Comparison of ENCODE assay signal across 10 mouse cellular contexts in genomic region chr11:83927097-83927496, GRCm38 (mm10). TPM values are rescaled to one million over a fixed set of nuclear protein-coding genes. Genes with fewer than 3 reads are reported as not detected.
A peak's percentile ranks its signal among the peaks of the same experiment; 100 is the strongest.
DNase-seq lines count a peak whose midpoint lies in the region; ATAC-seq and TF ChIP-seq lines count a peak whose summit lies in the region.
"Had no signal": no experiment of that assay in that cellular context is flagged by ENCODE, and none has a peak within 500 bp of the region (broad histone marks: within the 10 kb centered on the region; RNA-seq: fewer than 3 reads in every experiment).

No protein-coding gene starts in this region.

- WGBS in heart, adult 2 months: 59% methylated on average over 3 of the region's 3 CpGs
- 54% methylated on average over 3 of the region's 3 CpGs for WGBS in thymus, adult 2 months
- 57% methylated on average over 3 of the region's 3 CpGs for WGBS in hindbrain, embryonic 14.5 days

- no peak overlapping the region for H3K27ac ChIP-seq in heart, adult 2 months
- H3K27ac ChIP-seq in thymus, adult 2 months (ENCODE audit: control insufficient read depth, insufficient read depth, low read length): no peak overlapping the region
- no peak overlapping the region for H3K27ac ChIP-seq in embryonic fibroblast, embryonic 13.5 days (ENCODE audit: insufficient read depth, low read length)
- H3K27ac ChIP-seq in hindbrain, embryonic 14.5 days: no peak overlapping the region
- H3K27ac ChIP-seq: hindbrain, embryonic 15.5 days; midbrain, embryonic 12.5 days had no signal

- peaks cover 4% of the 10 kb centered on the region for H3K27me3 ChIP-seq in heart, adult 2 months (ENCODE audit: control insufficient read depth, insufficient read depth, low read length)
- H3K27me3 ChIP-seq in thymus, adult 2 months (ENCODE audit: control insufficient read depth, insufficient read depth, low read length): no peaks in the 10 kb centered on the region
- H3K27me3 ChIP-seq in hindbrain, embryonic 14.5 days (ENCODE audit: control insufficient read depth, insufficient read depth, low read length): no peaks in the 10 kb centered on the region
- H3K27me3 ChIP-seq: hindbrain, embryonic 15.5 days; midbrain, embryonic 12.5 days had no signal

- H3K36me3 ChIP-seq in heart, adult 2 months (ENCODE audit: control insufficient read depth, insufficient read depth, low read length): no peaks in the 10 kb centered on the region
- no peaks in the 10 kb centered on the region for H3K36me3 ChIP-seq in thymus, adult 2 months (ENCODE audit: control insufficient read depth, insufficient read depth, low read length)
- no peaks in the 10 kb centered on the region for H3K36me3 ChIP-seq in hindbrain, embryonic 14.5 days (replicated peaks; ENCODE audit: control insufficient read depth, insufficient read depth)
- H3K36me3 ChIP-seq: hindbrain, embryonic 15.5 days; midbrain, embryonic 12.5 days had no signal

- TF ChIP-seq EP300 in heart, adult 2 months (IDR thresholded peaks at IDR 0.05; ENCODE audit: insufficient read depth, low read depth, low read length): no peak

- no peaks in the 10 kb centered on the region for H3K79me2 ChIP-seq in heart, adult 2 months (replicated peaks; ENCODE audit: control insufficient read depth, insufficient read depth, low read length)

- no peak overlapping the region for H3K9ac ChIP-seq in heart, adult 2 months (ENCODE audit: low read depth, low read length)
- no peak overlapping the region for H3K9ac ChIP-seq in hindbrain, embryonic 14.5 days
- H3K9ac ChIP-seq: hindbrain, embryonic 15.5 days; midbrain, embryonic 12.5 days had no signal

- H3K9me3 ChIP-seq in hindbrain, embryonic 14.5 days (ENCODE audit: control insufficient read depth, low read length): no peaks in the 10 kb centered on the region
- H3K9me3 ChIP-seq: hindbrain, embryonic 15.5 days; midbrain, embryonic 12.5 days had no signal

- TF ChIP-seq POLR2A in heart, adult 2 months (IDR thresholded peaks at IDR 0.05; ENCODE audit: insufficient read depth, low read depth, low read length): no peak
- no peak for TF ChIP-seq POLR2A in thymus, adult 2 months (IDR thresholded peaks at IDR 0.05; ENCODE audit: control insufficient read depth, extremely low read depth, insufficient read depth, low read length, poor library complexity)
- TF ChIP-seq POLR2A in embryonic fibroblast, embryonic 13.5 days (IDR thresholded peaks at IDR 0.05; ENCODE audit: low read depth, low read length): no peak

- no peaks in the 10 kb centered on the region for H3K4me1 ChIP-seq in heart, adult 2 months (ENCODE audit: control insufficient read depth, insufficient read depth, low read length)
- no peaks in the 10 kb centered on the region for H3K4me1 ChIP-seq in thymus, adult 2 months (replicated peaks; ENCODE audit: control insufficient read depth, insufficient read depth, low read length)
- H3K4me1 ChIP-seq in embryonic fibroblast, embryonic 13.5 days (ENCODE audit: control insufficient read depth, insufficient read depth, low read length): no peaks in the 10 kb centered on the region
- H3K4me1 ChIP-seq in hindbrain, embryonic 14.5 days (replicated peaks; ENCODE audit: control insufficient read depth, insufficient read depth, low read length): no peaks in the 10 kb centered on the region
- H3K4me1 ChIP-seq: hindbrain, embryonic 15.5 days; midbrain, embryonic 12.5 days had no signal

- DNase-seq in heart, adult 2 months: no peak
- no peak for DNase-seq in heart, adult 18-20 months
- peak; percentile 6 for DNase-seq in thymus, adult 2 months
- no peak for DNase-seq in thymus, postnatal 10 days (ENCODE audit: low spot score in 2 of 2)
- DNase-seq in thymus, postnatal 4 days: peak; percentile 60
- no peak for DNase-seq in heart, adult 9 months (ENCODE audit: low spot score in 2 of 2)
- DNase-seq in hindbrain, embryonic 14.5 days (ENCODE audit: low spot score): no peak

- peak; percentile 52 for TF ChIP-seq CTCF in heart, adult 2 months (IDR thresholded peaks at IDR 0.05)
- no peak for TF ChIP-seq CTCF in thymus, adult 2 months (IDR thresholded peaks at IDR 0.05; ENCODE audit: borderline replicate concordance, control insufficient read depth, extremely low read depth, insufficient read depth, low read length, poor library complexity)
- TF ChIP-seq CTCF in embryonic fibroblast, embryonic 13.5 days (IDR thresholded peaks at IDR 0.05; ENCODE audit: borderline replicate concordance, insufficient read depth, low read length): peak; percentile 77; the same call in 1 of the 2 replicates

- ATAC-seq in hindbrain, embryonic 14.5 days (ENCODE audit: low FRiP score): no peak

- no peak overlapping the region for H3K4me2 ChIP-seq in hindbrain, embryonic 14.5 days (replicated peaks)
- H3K4me2 ChIP-seq: hindbrain, embryonic 15.5 days; midbrain, embryonic 12.5 days had no signal

- intact Hi-C loops in heart, adult 2 months (cut with DNase I): no loop called here

- H3K4me3 ChIP-seq in heart, adult 2 months: no peak overlapping the region
- H3K4me3 ChIP-seq in thymus, adult 2 months (ENCODE audit: control insufficient read depth, insufficient read depth, low read length): no peak overlapping the region
- no peak overlapping the region for H3K4me3 ChIP-seq in embryonic fibroblast, embryonic 13.5 days (ENCODE audit: insufficient read depth, low read length)
- H3K4me3 ChIP-seq in hindbrain, embryonic 14.5 days (replicated peaks; ENCODE audit: low read length): no peak overlapping the region
- H3K4me3 ChIP-seq: hindbrain, embryonic 15.5 days; midbrain, embryonic 12.5 days had no signal

RNA-seq across cellular contexts. Expression of gene Ddx52, which starts 14.8 kb away (rescaled TPM):
- 1 to 10 TPM; 8.9 to 9.9 TPM for total RNA-seq in heart, adult 2 months (2021)
- 3.3 and 6.2 TPM in 2 replicates for polyA plus RNA-seq in heart, adult 2 months (2012; rRNA removed)
- 10 to 100 TPM; 10.2 to 10.3 TPM for total RNA-seq in heart, adult 18-20 months (2021)
- polyA plus RNA-seq in thymus, adult 2 months (2012; rRNA removed): 7.4 and 9.0 TPM in 2 replicates
- 30.8 and 31.0 TPM in 2 replicates for polyA plus RNA-seq in embryonic fibroblast, embryonic 13.5 days (2011; ENCODE audit: insufficient read length, low read depth, missing spikeins)
- polyA plus RNA-seq in hindbrain, embryonic 14.5 days (2014; fragmentation: Nextera tagmentation; extraction: Ambion mirVana): 21.9 and 25.3 TPM in 2 replicates

RNA-seq across cellular contexts. Expression of gene Synrg, which starts 37.1 kb away (rescaled TPM):
- 10 to 100 TPM; 23.7 to 28.1 TPM for total RNA-seq in heart, adult 2 months (2021)
- polyA plus RNA-seq in heart, adult 2 months (2012; rRNA removed): 12.2 and 18.0 TPM in 2 replicates
- total RNA-seq in heart, adult 18-20 months (2021): 10 to 100 TPM; 26.7 to 31.0 TPM
- 49.9 and 55.1 TPM in 2 replicates for polyA plus RNA-seq in thymus, adult 2 months (2012; rRNA removed)
- 16.8 and 23.8 TPM in 2 replicates for polyA plus RNA-seq in embryonic fibroblast, embryonic 13.5 days (2011; ENCODE audit: insufficient read length, low read depth, missing spikeins)
- polyA plus RNA-seq in hindbrain, embryonic 14.5 days (2014; fragmentation: Nextera tagmentation; extraction: Ambion mirVana): 26.2 and 28.2 TPM in 2 replicates

Comparison
In these comparisons a context has a peak if more than half of its experiments do, and no peak if none do; other contexts are left out.
1. DNase-seq: peak in thymus, adult 2 months (single experiment) and thymus, postnatal 4 days (single experiment); none in heart, adult 2 months (0 of 2), heart, adult 18-20 months (0 of 2), thymus, postnatal 10 days (0 of 2), heart, adult 9 months (0 of 2) and hindbrain, embryonic 14.5 days (single experiment).